Mouse (Mus musculus) cerebellum, adult 2 months (tissue): ENCODE data around the gene Nktr. TPM values are rescaled to one million over a fixed set of nuclear protein-coding genes. Genes with fewer than 3 reads are reported as not detected.
A peak's percentile ranks its signal among the peaks of the same experiment; 100 is the strongest.

Experiments
- DNase-seq, 2 experiments: peaks; one replicate each; pipeline ENCODE4 v3.0.0; 2021
- H3K27ac ChIP-seq: fragments of 200-500 bp; 2 replicates; pipeline ENCODE4 v1.5.1; 2012; ENCODE audit warnings: low read length, control low read depth, inconsistent platforms; ENCODE audit not compliant: insufficient read depth
- H3K27me3 ChIP-seq: fragments of 200-500 bp; 2 replicates; pipeline ENCODE4 v1.6.1; 2012; ENCODE audit warnings: inconsistent platforms, mild to moderate bottlenecking, low read length, moderate library complexity; ENCODE audit not compliant: control insufficient read depth, insufficient read depth
- H3K4me1 ChIP-seq: fragments of 200-500 bp; 2 replicates; pipeline ENCODE4 v1.6.1; 2011; ENCODE audit warnings: low read length; ENCODE audit not compliant: control insufficient read depth, insufficient read depth
- H3K4me3 ChIP-seq: fragments of 200-500 bp; replicated peaks from 2 replicates; pipeline ENCODE3; 2011; ENCODE audit warnings: mild to moderate bottlenecking, low read depth, low read length, control low read depth; ENCODE audit not compliant: insufficient read depth
- CTCF ChIP-seq: fragments of 200-500 bp; IDR thresholded peaks from 2 replicates; pipeline ENCODE4 v1.5.1; 2011; ENCODE audit warnings: low read depth, mild to moderate bottlenecking, control low read depth, low read length, moderate library complexity, borderline replicate concordance; ENCODE audit not compliant: insufficient read depth
- POLR2A ChIP-seq: fragments of 200-500 bp; IDR thresholded peaks from 2 replicates; pipeline ENCODE4 v1.6.1; 2011; ENCODE audit warnings: low read length, control low read depth, borderline replicate concordance; ENCODE audit not compliant: insufficient read depth
- WGBS: fragments of 180-500 bp; shearing (Covaris S2); methylation state at CpG from one replicate; pipeline ENCODE4 v1.1.7; 2018; 5-methylcytosine and 5-hydroxymethylcytosine counted together
- polyA plus RNA-seq: library from polyadenylated mRNA; depleted of rRNA; stranded (reverse); fragments of >200 nt; gene quantifications from 2 replicates; pipeline ENCODE4 v1.2.3, GENCODE M21; 2012

Nktr gene
- polyA plus RNA-seq, 1 experiment = 130 TPM

DNA sequence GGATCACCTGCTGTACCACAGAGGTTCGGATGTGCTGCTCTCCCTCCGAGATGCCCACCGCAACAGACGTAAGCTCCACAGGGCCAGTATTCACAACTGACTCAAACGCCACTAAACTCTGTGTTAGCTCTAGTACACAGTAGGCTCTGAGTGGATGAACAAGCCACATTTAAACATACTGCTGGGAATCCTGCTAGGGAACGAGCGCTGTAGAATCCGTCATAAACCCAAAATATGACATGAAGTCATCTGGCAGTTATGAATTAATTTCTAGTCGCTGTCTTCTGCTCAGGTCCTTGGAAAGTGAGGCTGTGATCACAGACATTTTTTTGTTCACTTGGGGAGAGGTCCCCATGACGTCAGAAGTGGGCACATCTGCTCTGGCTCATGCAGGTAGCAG lies 57.0 kb downstream of the Nktr start:
- no peak overlapping the region for H3K4me3 ChIP-seq
- H3K27ac ChIP-seq = no peak overlapping the region
- TF ChIP-seq CTCF = no peak
- no peak for TF ChIP-seq POLR2A
- no peaks in the 10 kb centered on the region for H3K27me3 ChIP-seq
- 79% methylated on average over 10 of the region's 10 CpGs for WGBS
- peaks cover 6% of the 10 kb centered on the region; the same call in 1 of the 2 replicates for H3K4me1 ChIP-seq
- no peak for DNase-seq

DNA sequence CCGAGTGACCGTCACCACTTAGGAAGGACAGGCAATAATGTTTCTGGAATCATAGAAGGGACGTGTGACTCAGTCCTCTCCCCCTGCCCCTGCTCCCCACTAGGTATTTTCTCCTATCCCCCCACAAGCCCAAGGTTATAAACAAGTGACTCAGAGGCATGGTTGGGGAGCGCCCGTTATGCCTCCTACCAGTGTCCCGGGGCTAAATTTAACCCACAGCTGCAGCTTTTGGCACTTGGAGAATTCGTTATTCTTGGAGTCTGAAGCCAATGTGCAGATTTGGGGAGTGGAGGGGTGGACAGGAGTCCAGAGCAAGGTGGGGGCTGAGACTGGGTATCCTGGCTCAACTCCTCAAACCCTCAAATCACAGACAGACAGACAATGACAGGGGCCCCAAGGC lies 57.5 kb downstream of the Nktr start:
- DNase-seq = no peak
- no peak overlapping the region for H3K4me3 ChIP-seq
- no peak for TF ChIP-seq CTCF
- no peak for TF ChIP-seq POLR2A
- no peaks in the 10 kb centered on the region for H3K27me3 ChIP-seq
- peaks cover 6% of the 10 kb centered on the region; the same call in 1 of the 2 replicates for H3K4me1 ChIP-seq
- 56% methylated on average over 7 of the region's 7 CpGs for WGBS
- H3K27ac ChIP-seq = no peak overlapping the region

DNA sequence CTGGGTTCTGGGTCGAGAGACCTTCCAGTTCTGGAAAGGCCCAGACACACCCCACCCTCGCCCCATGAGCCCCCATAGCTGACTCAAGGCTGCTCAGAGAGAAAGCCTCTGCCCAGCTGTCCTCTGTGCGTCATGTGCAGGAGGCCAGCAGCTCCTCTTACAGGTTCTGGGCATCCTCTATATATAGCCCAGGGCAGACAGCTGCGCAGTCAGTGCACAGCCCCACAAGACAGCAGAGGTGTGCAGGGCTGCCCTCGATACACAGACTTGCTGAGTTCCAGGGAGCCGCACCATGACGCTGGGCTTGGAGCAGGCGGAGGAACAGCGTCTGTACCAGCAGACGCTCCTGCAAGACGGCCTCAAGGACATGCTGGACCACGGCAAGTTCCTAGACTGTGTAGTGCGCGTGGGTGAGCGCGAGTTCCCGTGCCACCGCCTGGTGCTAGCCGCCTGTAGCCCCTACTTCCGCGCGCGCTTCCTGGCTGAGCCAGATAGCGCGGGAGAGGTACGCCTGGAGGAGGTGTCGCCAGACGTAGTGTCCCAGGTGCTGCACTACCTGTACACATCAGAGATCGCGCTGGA lies 58.6 kb downstream of the Nktr start, which contains the start of gene Klhl40:
TSS of gene Klhl40 (plus strand) at position 124 of the 582 bp plus-strand sequence.
- no peak for TF ChIP-seq POLR2A
- TF ChIP-seq CTCF = no peak
- H3K27ac ChIP-seq = no peak within 1 kb of the TSS
- no peaks in the 10 kb centered on the region for H3K27me3 ChIP-seq
- no peak for DNase-seq
- H3K4me3 ChIP-seq = peak within 1 kb of the TSS; percentile 18
- WGBS = 14% methylated on average over 30 of the region's 30 CpGs
- peaks cover 6% of the 10 kb centered on the region; the same call in 1 of the 2 replicates for H3K4me1 ChIP-seq

DNA sequence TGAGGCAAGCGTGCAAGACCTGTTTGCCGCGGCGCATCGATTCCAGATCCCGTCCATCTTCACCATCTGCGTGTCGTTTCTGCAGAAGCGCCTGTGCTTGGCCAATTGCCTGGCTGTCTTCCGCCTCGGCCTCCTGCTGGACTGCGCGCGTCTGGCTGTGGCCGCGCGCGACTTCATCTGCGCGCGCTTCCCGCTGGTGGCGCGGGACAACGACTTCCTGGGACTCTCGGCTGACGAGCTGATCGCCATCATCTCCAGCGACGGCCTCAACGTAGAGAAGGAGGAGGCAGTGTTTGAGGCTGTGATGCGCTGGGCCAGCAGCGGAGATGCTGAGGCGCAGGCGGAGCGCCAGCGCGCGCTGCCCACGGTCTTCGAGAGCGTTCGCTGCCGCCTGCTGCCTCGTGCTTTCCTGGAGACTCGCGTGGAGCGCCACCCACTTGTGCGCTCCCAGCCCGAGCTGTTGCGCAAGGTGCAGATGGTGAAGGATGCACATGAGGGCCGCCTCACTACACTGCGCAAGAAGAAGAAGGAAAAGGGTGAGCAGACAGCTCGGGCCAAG lies 59.2 kb downstream of the Nktr start:
- Histone ChIP-seq H3K27me3 (no peaks in the 10 kb centered on the region), H3K4me3 (peak overlapping the region; percentile 18), H3K27ac (no peak overlapping the region), H3K4me1 (peaks cover 6% of the 10 kb centered on the region; the same call in 1 of the 2 replicates)
- TF ChIP-seq POLR2A (no peak), CTCF (no peak)
- no peak for DNase-seq
- 6% methylated on average over 54 of the region's 54 CpGs for WGBS

DNA sequence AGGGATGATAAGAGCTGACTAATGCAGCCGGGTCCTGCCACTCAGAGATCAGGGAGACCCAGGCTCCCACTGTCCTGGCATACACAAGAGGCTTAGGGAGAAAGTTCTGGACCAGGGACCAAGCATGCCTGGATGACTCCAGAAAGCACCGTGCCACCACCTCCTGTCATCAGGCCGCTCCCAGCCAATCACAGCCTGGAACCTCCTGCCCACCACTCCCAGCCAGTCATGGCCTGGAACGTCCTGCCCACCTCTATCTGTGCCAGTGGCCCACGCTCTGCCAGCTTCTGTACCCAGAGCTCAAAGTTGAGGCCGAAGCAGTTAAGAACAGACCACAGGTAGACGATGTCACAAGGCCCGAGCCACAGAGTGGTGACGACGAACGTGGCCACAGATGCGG lies 65.8 kb downstream of the Nktr start:
- Histone ChIP-seq H3K4me3 (no peak overlapping the region), H3K4me1 (no peaks in the 10 kb centered on the region), H3K27ac (no peak overlapping the region), H3K27me3 (no peaks in the 10 kb centered on the region)
- no peak for DNase-seq
- no peak for TF ChIP-seq CTCF
- no peak for TF ChIP-seq POLR2A
- 48% methylated on average over 12 of the region's 12 CpGs for WGBS

DNA sequence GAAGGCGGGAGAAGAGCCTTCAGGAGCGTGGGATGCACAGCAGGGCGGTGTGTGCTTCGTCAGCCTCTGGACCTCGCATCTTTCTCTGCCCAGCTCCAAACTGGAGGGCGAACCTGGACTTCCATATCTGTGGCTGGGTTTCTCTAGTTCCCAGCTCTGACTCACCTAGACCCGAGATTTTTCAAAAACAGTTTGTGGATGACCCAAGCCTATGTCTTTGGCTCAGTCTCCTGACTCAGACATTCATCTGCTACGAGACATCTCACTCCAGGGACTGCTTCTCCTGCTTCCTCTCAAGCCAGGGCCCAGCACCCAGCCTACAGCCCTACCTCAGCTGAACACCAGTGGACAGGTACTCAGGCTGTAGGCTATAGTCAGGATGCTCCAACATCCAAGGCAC lies 66.3 kb downstream of the Nktr start:
- H3K27me3 ChIP-seq = no peaks in the 10 kb centered on the region
- WGBS = 84% methylated on average over 8 of the region's 8 CpGs
- TF ChIP-seq POLR2A (no peak), CTCF (no peak)
- no peak overlapping the region for H3K27ac ChIP-seq
- no peaks in the 10 kb centered on the region for H3K4me1 ChIP-seq
- no peak overlapping the region for H3K4me3 ChIP-seq
- no peak for DNase-seq

DNA sequence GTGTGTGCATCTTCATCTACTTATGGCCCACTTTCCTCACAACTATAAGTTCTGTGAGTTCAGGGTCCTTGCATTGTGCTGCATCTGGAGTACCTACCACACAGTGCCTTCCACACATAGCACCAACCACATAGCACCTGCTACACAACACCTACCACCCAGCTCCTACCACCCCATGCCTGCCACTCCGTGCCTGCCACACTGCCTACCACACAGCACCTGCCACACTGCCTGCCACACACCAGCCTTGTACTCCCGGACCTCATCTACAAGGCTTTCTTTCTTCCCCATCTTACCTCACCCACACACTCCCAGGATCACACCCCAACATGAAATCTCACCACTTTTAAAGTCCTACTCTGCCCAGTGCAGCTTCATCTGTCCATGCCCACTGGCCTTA lies 67.4 kb downstream of the Nktr start:
- TF ChIP-seq CTCF (no peak), POLR2A (no peak)
- Histone ChIP-seq H3K4me3 (no peak overlapping the region), H3K27ac (no peak overlapping the region), H3K4me1 (no peaks in the 10 kb centered on the region), H3K27me3 (no peaks in the 10 kb centered on the region)
- no peak for DNase-seq
- 96% methylated on average over 2 of the region's 2 CpGs for WGBS

DNA sequence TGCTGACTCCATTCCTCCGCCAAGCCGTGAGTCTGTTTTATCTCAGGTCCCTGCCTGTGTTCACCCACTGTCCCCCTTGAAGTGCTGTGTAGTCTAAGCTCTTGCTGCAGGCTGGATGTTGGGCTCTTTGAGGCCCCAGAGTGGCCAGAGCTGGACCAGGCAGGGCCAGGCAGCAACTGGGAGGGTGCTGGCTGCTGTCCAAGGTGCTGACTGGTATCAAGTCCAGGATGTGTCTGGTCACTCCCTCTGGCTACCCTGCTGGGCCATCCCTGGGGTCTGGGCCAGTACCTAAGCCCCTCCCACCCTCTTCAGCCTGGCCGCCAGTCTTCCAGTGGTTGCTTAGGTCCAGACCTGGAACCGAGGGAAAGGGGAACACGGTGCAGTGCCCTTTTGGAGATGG lies 72.2 kb downstream of the Nktr start:
- Histone ChIP-seq H3K4me3 (no peak overlapping the region), H3K27ac (no peak overlapping the region), H3K27me3 (no peaks in the 10 kb centered on the region), H3K4me1 (peaks cover 17% of the 10 kb centered on the region)
- DNase-seq = peak; percentile 36 to 54
- WGBS = 23% methylated on average over 5 of the region's 5 CpGs
- TF ChIP-seq CTCF (no peak), POLR2A (no peak)
